Mouse (Mus musculus): ENCODE results near the gene Chd1l.

GRCm38 (mm10) chr3:97595066-97595465 lies 14.9 kb downstream of the Chd1l start:
- no peak for TF ChIP-seq POLR2A (IDR thresholded peaks at IDR 0.05; ENCODE audit: extremely low read depth, insufficient read depth, low read length)
- TF ChIP-seq CTCF (IDR thresholded peaks at IDR 0.05; ENCODE audit: low read depth, low read length): no peak

Measured in liver, adult 2 months (tissue).